Mouse (Mus musculus) neural tube, embryonic 14.5 days (tissue): Measurements from ENCODE around the gene Serpind1. TPM values are rescaled to one million over a fixed set of nuclear protein-coding genes. Genes with fewer than 3 reads are reported as not detected.

Experiments used
- ATAC-seq: fragments of 200-750 bp; cut with Nextera tagmentation; 2 replicates; pipeline ENCODE4 v1.8.0; 2017; ENCODE audit warnings: low read depth, mild to moderate bottlenecking, moderate TSS enrichment, moderate library complexity
- H3K27ac ChIP-seq: fragments of 300-500 bp; sonication (generic); 2 replicates; pipeline ENCODE4 v1.5.1; 2014; ENCODE audit warnings: low read depth, mild to moderate bottlenecking, control low read depth, low read length, moderate library complexity, mixed read lengths
- H3K27me3 ChIP-seq: fragments of 300-500 bp; sonication (generic); 2 replicates; pipeline ENCODE4 v1.6.1; 2014; ENCODE audit warnings: low read length; ENCODE audit not compliant: control insufficient read depth, insufficient read depth
- H3K36me3 ChIP-seq: fragments of 300-500 bp; sonication (generic); 2 replicates; pipeline ENCODE4 v1.6.1; 2014; ENCODE audit warnings: low read length, mixed read lengths; ENCODE audit not compliant: control insufficient read depth, insufficient read depth
- H3K4me1 ChIP-seq: fragments of 300-500 bp; sonication (generic); 2 replicates; pipeline ENCODE4 v1.6.1; 2014; ENCODE audit warnings: low read length; ENCODE audit not compliant: control insufficient read depth, insufficient read depth
- H3K4me2 ChIP-seq: fragments of 300-500 bp; sonication (generic); 2 replicates; pipeline ENCODE4 v1.6.1; 2014; ENCODE audit warnings: mild to moderate bottlenecking, low read depth, low read length, control low read depth
- H3K4me3 ChIP-seq: fragments of 300-500 bp; sonication (generic); 2 replicates; pipeline ENCODE4 v1.5.1; 2014; ENCODE audit warnings: low read depth, low read length, control low read depth, mixed read lengths
- H3K9ac ChIP-seq: fragments of 300-500 bp; sonication (generic); replicated peaks from 2 replicates; pipeline ENCODE4 v1.6.1; 2014; ENCODE audit warnings: low read depth, mild to moderate bottlenecking, control low read depth, low read length, mixed read lengths
- H3K9me3 ChIP-seq: fragments of 300-500 bp; sonication (generic); 2 replicates; pipeline ENCODE4 v1.6.1; 2016; ENCODE audit warnings: low read length; ENCODE audit not compliant: control insufficient read depth
- WGBS: fragments of 180-500 bp; shearing (Covaris S2); extraction: QIAGEN DNeasy Blood & Tissue Kit; methylation state at CpG from one replicate; pipeline ENCODE4 v1.1.7; 2014; 5-methylcytosine and 5-hydroxymethylcytosine counted together
- polyA plus RNA-seq: library from polyadenylated mRNA; unstranded; fragments of >200 nt; fragmentation: Nextera tagmentation; extraction: Ambion mirVana; gene quantifications from 2 replicates; pipeline ENCODE4 v1.2.1, GENCODE M21; 2014

Gene Serpind1
- polyA plus RNA-seq, 1 experiment from 2014 or later: 0.83 TPM

GRCm38 (mm10) chr16:17312531-17312930 is 18.6 kb upstream of the Serpind1 start:
- no peak overlapping the region for H3K27ac ChIP-seq
- H3K4me1 ChIP-seq: no peaks in the 10 kb centered on the region
- no peak overlapping the region for H3K9ac ChIP-seq
- H3K4me3 ChIP-seq: no peak overlapping the region
- WGBS: 94% methylated on average over 5 of the region's 5 CpGs
- H3K27me3 ChIP-seq: no peaks in the 10 kb centered on the region
- ATAC-seq: no peak
- H3K4me2 ChIP-seq: no peak overlapping the region
- no peaks in the 10 kb centered on the region for H3K9me3 ChIP-seq
- peaks cover 70% of the 10 kb centered on the region for H3K36me3 ChIP-seq

- WGBS: 94% methylated on average over 7 of the region's 7 CpGs
Observed at GRCm38 (mm10) chr16:17316554-17316953, 14.6 kb upstream of the Serpind1 start.

GRCm38 (mm10) chr16:17321481-17321880 is 9.7 kb upstream of the Serpind1 start:
- 62% methylated on average over 5 of the region's 5 CpGs for WGBS
- H3K9ac ChIP-seq: no peak overlapping the region
- peaks cover 35% of the 10 kb centered on the region for H3K36me3 ChIP-seq
- H3K27me3 ChIP-seq: no peaks in the 10 kb centered on the region
- ATAC-seq: no peak
- H3K4me2 ChIP-seq: no peak overlapping the region
- no peak overlapping the region for H3K27ac ChIP-seq
- no peaks in the 10 kb centered on the region for H3K9me3 ChIP-seq
- H3K4me3 ChIP-seq: no peak overlapping the region
- no peaks in the 10 kb centered on the region for H3K4me1 ChIP-seq

More at GRCm38 (mm10) chr16:17316554-17316953, 14.6 kb upstream of the Serpind1 start:
- Histone ChIP-seq H3K4me1 (no peaks in the 10 kb centered on the region), H3K27ac (no peak overlapping the region), H3K4me3 (no peak overlapping the region), H3K4me2 (no peak overlapping the region), H3K36me3 (peaks cover 57% of the 10 kb centered on the region), H3K27me3 (no peaks in the 10 kb centered on the region), H3K9me3 (no peaks in the 10 kb centered on the region), H3K9ac (no peak overlapping the region)
- ATAC-seq: no peak

- Histone ChIP-seq H3K36me3 (peaks cover 19% of the 10 kb centered on the region), H3K9me3 (no peaks in the 10 kb centered on the region), H3K4me1 (no peaks in the 10 kb centered on the region), H3K27ac (no peak overlapping the region), H3K4me3 (no peak overlapping the region), H3K4me2 (no peak overlapping the region), H3K27me3 (no peaks in the 10 kb centered on the region), H3K9ac (no peak overlapping the region)
- 89% methylated on average over 5 of the region's 5 CpGs for WGBS
- no peak for ATAC-seq
Observed at GRCm38 (mm10) chr16:17324745-17325144, 6.4 kb upstream of the Serpind1 start.

GRCm38 (mm10) chr16:17326064-17326463 is 5.1 kb upstream of the Serpind1 start:
- no peaks in the 10 kb centered on the region for H3K4me1 ChIP-seq
- ATAC-seq: no peak

GRCm38 (mm10) chr16:17329848-17330570 is 1.2 kb upstream of the Serpind1 start:
- H3K4me2 ChIP-seq: no peak overlapping the region

More at GRCm38 (mm10) chr16:17326064-17326463, 5.1 kb upstream of the Serpind1 start:
- Histone ChIP-seq H3K36me3 (peaks cover 19% of the 10 kb centered on the region), H3K9me3 (no peaks in the 10 kb centered on the region), H3K4me3 (no peak overlapping the region), H3K9ac (no peak overlapping the region), H3K27me3 (no peaks in the 10 kb centered on the region), H3K27ac (no peak overlapping the region), H3K4me2 (no peak overlapping the region)
- WGBS: 89% methylated on average over 2 of the region's 2 CpGs

GRCm38 (mm10) chr16:17331855-17332254 is 684 bp downstream of the Serpind1 start:
- 94% methylated on average over 5 of the region's 5 CpGs for WGBS
- no peak for ATAC-seq
- H3K4me3 ChIP-seq: no peak overlapping the region
- H3K36me3 ChIP-seq: peaks cover 12% of the 10 kb centered on the region; the same call in 1 of the 2 replicates
- H3K27me3 ChIP-seq: no peaks in the 10 kb centered on the region
- H3K4me2 ChIP-seq: no peak overlapping the region
- no peaks in the 10 kb centered on the region for H3K4me1 ChIP-seq
- H3K9me3 ChIP-seq: no peaks in the 10 kb centered on the region
- H3K9ac ChIP-seq: no peak overlapping the region
- no peak overlapping the region for H3K27ac ChIP-seq

More at GRCm38 (mm10) chr16:17329848-17330570, 1.2 kb upstream of the Serpind1 start:
- no peaks in the 10 kb centered on the region for H3K4me1 ChIP-seq
- H3K27me3 ChIP-seq: no peaks in the 10 kb centered on the region
- 79% methylated on average over 1 of the region's 1 CpGs for WGBS
- H3K9ac ChIP-seq: no peak overlapping the region
- H3K36me3 ChIP-seq: peaks cover 7% of the 10 kb centered on the region
- H3K9me3 ChIP-seq: no peaks in the 10 kb centered on the region
- H3K27ac ChIP-seq: no peak overlapping the region
- no peak for ATAC-seq
- H3K4me3 ChIP-seq: no peak overlapping the region

- H3K4me3 ChIP-seq: no peak overlapping the region
- H3K27ac ChIP-seq: no peak overlapping the region
- no peaks in the 10 kb centered on the region for H3K4me1 ChIP-seq
- no peaks in the 10 kb centered on the region for H3K9me3 ChIP-seq
- H3K9ac ChIP-seq: no peak overlapping the region
- H3K4me2 ChIP-seq: no peak overlapping the region
- no peaks in the 10 kb centered on the region for H3K27me3 ChIP-seq
- H3K36me3 ChIP-seq: peaks cover 7% of the 10 kb centered on the region; the same call in 1 of the 2 replicates
- no peak for ATAC-seq
Observed at GRCm38 (mm10) chr16:17334574-17334973, 3.4 kb downstream of the Serpind1 start.

GRCm38 (mm10) chr16:17336089-17336488 is 4.9 kb downstream of the Serpind1 start:
- Histone ChIP-seq H3K4me1 (no peaks in the 10 kb centered on the region), H3K36me3 (peaks cover 13% of the 10 kb centered on the region; the same call in 1 of the 2 replicates), H3K9ac (no peak overlapping the region), H3K27me3 (no peaks in the 10 kb centered on the region), H3K27ac (no peak overlapping the region), H3K4me3 (no peak overlapping the region), H3K9me3 (no peaks in the 10 kb centered on the region), H3K4me2 (no peak overlapping the region)
- 74% methylated on average over 1 of the region's 1 CpGs for WGBS
- no peak for ATAC-seq
